Mouse (Mus musculus) intestine, postnatal 0 days (tissue): ENCODE results near the gene Furin. TPM values are rescaled to one million over a fixed set of nuclear protein-coding genes. Genes with fewer than 3 reads are reported as not detected.
"Not testable (repeated sequence)": the region's sequence is repeated elsewhere in the genome, so short reads cannot be mapped to it uniquely, and the experiment has no call there.

Source experiments
- ATAC-seq: fragments of 200-750 bp; cut with Nextera tagmentation; 2 replicates; pipeline ENCODE4 v1.8.0; 2017; ENCODE audit warnings: mild to moderate bottlenecking, moderate TSS enrichment, moderate library complexity
- H3K27ac ChIP-seq: fragments of 300-500 bp; sonication (generic); 2 replicates; pipeline ENCODE4 v1.5.1; 2014; ENCODE audit warnings: mild to moderate bottlenecking, low read depth, low read length, moderate library complexity
- H3K27me3 ChIP-seq: fragments of 300-500 bp; sonication (generic); replicated peaks from 2 replicates; pipeline ENCODE4 v1.6.1; 2014; ENCODE audit warnings: low read length, mixed read lengths; ENCODE audit not compliant: control insufficient read depth, insufficient read depth
- H3K36me3 ChIP-seq: fragments of 300-500 bp; sonication (generic); 2 replicates; pipeline ENCODE4 v1.6.1; 2014; ENCODE audit warnings: mild to moderate bottlenecking, moderate library complexity; ENCODE audit not compliant: control insufficient read depth, insufficient read depth
- H3K4me1 ChIP-seq: fragments of 300-500 bp; sonication (generic); replicated peaks from 2 replicates; pipeline ENCODE4 v1.6.1; 2014; ENCODE audit warnings: antibody characterized with exemption, low read length, mixed read lengths; ENCODE audit not compliant: control insufficient read depth, insufficient read depth
- H3K4me2 ChIP-seq: fragments of 300-500 bp; sonication (generic); replicated peaks from 2 replicates; pipeline ENCODE4 v1.6.1; 2014; ENCODE audit warnings: low read depth, mild to moderate bottlenecking, moderate library complexity
- H3K4me3 ChIP-seq: fragments of 300-500 bp; sonication (generic); 2 replicates; pipeline ENCODE4 v1.5.1; 2014; ENCODE audit warnings: low read depth, low read length
- H3K9ac ChIP-seq: fragments of 300-500 bp; sonication (generic); 2 replicates; pipeline ENCODE4 v1.6.1; 2014; ENCODE audit warnings: mild to moderate bottlenecking, low read depth, low read length
- H3K9me3 ChIP-seq: fragments of 300-500 bp; sonication (generic); 2 replicates; pipeline ENCODE4 v1.6.1; 2016; ENCODE audit warnings: mixed run types; ENCODE audit not compliant: control insufficient read depth
- CTCF ChIP-seq: sonication (generic); IDR thresholded peaks from 2 replicates; pipeline ENCODE4 v1.5.1; 2016; ENCODE audit warnings: low read depth, mild to moderate bottlenecking, control low read depth, antibody characterized with exemption, moderate library complexity
- WGBS: fragments of 180-500 bp; shearing (Covaris S2); extraction: QIAGEN DNeasy Blood & Tissue Kit; methylation state at CpG from one replicate; pipeline ENCODE4 v1.1.7; 2014; 5-methylcytosine and 5-hydroxymethylcytosine counted together
- polyA plus RNA-seq: library from polyadenylated mRNA; unstranded; fragments of >200 nt; fragmentation: Nextera tagmentation; extraction: Ambion mirVana; gene quantifications from 2 replicates; pipeline ENCODE4 v1.2.1, GENCODE M21; 2015

Furin gene
- polyA plus RNA-seq, 1 experiment from 2014 or later, result 26.4 TPM

DNA sequence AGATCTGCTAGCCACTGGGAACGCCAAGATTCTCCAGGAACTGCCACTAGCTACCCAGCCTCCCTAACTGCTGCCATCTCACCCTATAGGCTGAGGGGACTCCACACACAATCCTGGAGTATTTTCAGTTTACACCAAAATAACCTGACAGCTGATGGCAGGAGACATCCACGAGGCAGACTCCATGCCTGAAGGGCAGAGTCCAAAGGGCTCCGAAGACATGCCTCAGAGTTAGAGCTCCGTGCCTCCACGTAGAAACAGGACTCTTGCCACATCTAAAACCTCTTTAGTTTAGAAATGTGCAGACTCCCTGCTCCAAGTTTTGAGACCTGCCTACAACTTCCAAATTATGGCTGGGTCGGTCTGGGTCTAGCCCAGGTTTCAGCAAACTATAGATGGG, 4.7 kb downstream of the Furin start:
- 42% methylated on average over 6 of the region's 6 CpGs for WGBS
- ATAC-seq, result peak; percentile 38
- Histone ChIP-seq H3K4me3 (peak overlapping the region; percentile 90), H3K9me3 (no peaks in the 10 kb centered on the region), H3K27ac (peak overlapping the region; percentile 99), H3K4me1 (peaks cover 5% of the 10 kb centered on the region; the same call in 1 of the 2 replicates), H3K4me2 (peak overlapping the region; percentile 89), H3K9ac (peak overlapping the region; percentile 100; the same call in 1 of the 2 replicates), H3K36me3 (peaks cover 24% of the 10 kb centered on the region), H3K27me3 (no peaks in the 10 kb centered on the region)
- no peak for TF ChIP-seq CTCF

DNA sequence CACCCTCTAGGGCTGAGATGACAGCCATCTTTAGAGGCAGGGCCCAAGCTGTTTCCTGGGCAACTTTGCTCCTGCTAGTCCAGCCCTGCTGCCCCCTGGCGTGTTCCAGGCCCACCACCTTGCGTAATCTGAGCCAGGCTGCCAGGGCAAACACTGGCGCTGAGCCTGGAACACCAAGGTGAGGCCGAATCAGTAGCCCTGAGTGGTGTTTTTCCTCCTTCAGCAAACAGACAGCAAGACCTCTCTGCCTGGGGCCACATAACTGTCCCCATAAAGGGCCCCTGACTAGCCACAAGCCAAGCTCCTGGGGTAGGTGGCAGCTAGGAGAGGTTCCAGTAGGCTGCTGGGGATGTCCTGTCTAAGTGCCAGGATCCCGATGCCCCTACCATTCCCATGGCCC, 5.1 kb downstream of the Furin start:
- H3K9ac ChIP-seq, result peak overlapping the region; percentile 100
- no peaks in the 10 kb centered on the region for H3K27me3 ChIP-seq
- no peak for ATAC-seq
- H3K4me1 ChIP-seq, result peaks cover 5% of the 10 kb centered on the region; the same call in 1 of the 2 replicates
- peak overlapping the region; percentile 99 for H3K27ac ChIP-seq
- peak overlapping the region; percentile 89 for H3K4me2 ChIP-seq
- no peaks in the 10 kb centered on the region for H3K9me3 ChIP-seq
- TF ChIP-seq CTCF, result peak; percentile 37
- 45% methylated on average over 5 of the region's 5 CpGs for WGBS
- 0 out of 2 replicates have a peak overlapping the region, but pooled peaks have one; percentile 90 for H3K4me3 ChIP-seq
- H3K36me3 ChIP-seq, result peaks cover 29% of the 10 kb centered on the region

GRCm38 (mm10) chr7:80398654-80399444, 6.4 kb downstream of the Furin start:
- H3K4me1 ChIP-seq, result peaks cover 5% of the 10 kb centered on the region; the same call in 1 of the 2 replicates
- 78% methylated on average over 9 of the region's 9 CpGs for WGBS
- no peak overlapping the region for H3K4me3 ChIP-seq
- ATAC-seq, result no peak
- no peak overlapping the region for H3K4me2 ChIP-seq
- no peaks in the 10 kb centered on the region for H3K27me3 ChIP-seq
- no peaks in the 10 kb centered on the region for H3K9me3 ChIP-seq
- TF ChIP-seq CTCF, result no peak
- H3K9ac ChIP-seq, result no peak overlapping the region
- H3K27ac ChIP-seq, result no peak overlapping the region
- H3K36me3 ChIP-seq, result peaks cover 39% of the 10 kb centered on the region

DNA sequence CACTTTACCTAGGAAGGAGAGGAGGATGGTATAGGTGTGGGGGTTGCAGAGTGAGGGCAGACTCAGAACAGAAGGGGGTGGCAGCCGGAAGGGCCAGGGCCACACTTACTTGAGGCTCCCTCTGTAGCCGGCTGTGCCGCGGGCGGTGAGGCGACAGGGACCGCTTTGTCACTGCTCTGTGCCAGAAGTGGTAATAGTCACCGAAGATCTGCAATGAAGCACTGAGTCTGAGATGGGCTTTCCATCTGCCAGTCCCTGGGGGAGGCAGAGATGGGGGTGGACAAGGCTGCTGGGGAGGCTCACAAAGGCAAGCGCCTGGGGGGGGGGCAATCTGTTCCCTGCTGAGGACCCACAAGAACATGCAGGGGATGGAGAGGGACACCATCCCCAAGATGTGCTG, 7.2 kb downstream of the Furin start:
- no peaks in the 10 kb centered on the region for H3K9me3 ChIP-seq
- H3K36me3 ChIP-seq, result peaks cover 48% of the 10 kb centered on the region
- no peak overlapping the region for H3K4me2 ChIP-seq
- no peak overlapping the region for H3K4me3 ChIP-seq
- no peak overlapping the region for H3K27ac ChIP-seq
- H3K27me3 ChIP-seq, result no peaks in the 10 kb centered on the region
- no peak overlapping the region for H3K9ac ChIP-seq
- no peak for ATAC-seq
- peaks cover 5% of the 10 kb centered on the region; the same call in 1 of the 2 replicates for H3K4me1 ChIP-seq
- TF ChIP-seq CTCF, result no peak
- 93% methylated on average over 9 of the region's 9 CpGs for WGBS

- H3K27ac ChIP-seq, ATAC-seq, H3K9ac ChIP-seq, H3K4me1 ChIP-seq, H3K4me3 ChIP-seq, H3K27me3 ChIP-seq, H3K9me3 ChIP-seq, H3K4me2 ChIP-seq: not testable (repeated sequence)
- peak; percentile 56 for TF ChIP-seq CTCF
- H3K36me3 ChIP-seq, result peaks cover 62% of the 10 kb centered on the region
- 82% methylated on average over 4 of the region's 4 CpGs for WGBS
Measured at GRCm38 (mm10) chr7:80396427-80396826, 8.8 kb downstream of the Furin start.

GRCm38 (mm10) chr7:80394600-80394999, 10.6 kb downstream of the Furin start:
- Histone ChIP-seq H3K9ac (no peak overlapping the region), H3K36me3 (peaks cover 81% of the 10 kb centered on the region), H3K4me1 (no peaks in the 10 kb centered on the region), H3K9me3 (no peaks in the 10 kb centered on the region), H3K4me3 (no peak overlapping the region), H3K27me3 (no peaks in the 10 kb centered on the region), H3K4me2 (no peak overlapping the region), H3K27ac (no peak overlapping the region)
- 75% methylated on average over 4 of the region's 4 CpGs for WGBS
- no peak for ATAC-seq
- TF ChIP-seq CTCF, result 0 out of 2 replicates have a peak, but pooled peaks have one; percentile 12
